Mouse (Mus musculus): ENCODE results near the gene Mypn. TPM values are rescaled to one million over a fixed set of nuclear protein-coding genes. Genes with fewer than 3 reads are reported as not detected.

Mypn gene
- polyA plus RNA-seq (2014; fragmentation: Nextera tagmentation; extraction: Ambion mirVana): 3.3 and 3.8 TPM in 2 replicates

DNA sequence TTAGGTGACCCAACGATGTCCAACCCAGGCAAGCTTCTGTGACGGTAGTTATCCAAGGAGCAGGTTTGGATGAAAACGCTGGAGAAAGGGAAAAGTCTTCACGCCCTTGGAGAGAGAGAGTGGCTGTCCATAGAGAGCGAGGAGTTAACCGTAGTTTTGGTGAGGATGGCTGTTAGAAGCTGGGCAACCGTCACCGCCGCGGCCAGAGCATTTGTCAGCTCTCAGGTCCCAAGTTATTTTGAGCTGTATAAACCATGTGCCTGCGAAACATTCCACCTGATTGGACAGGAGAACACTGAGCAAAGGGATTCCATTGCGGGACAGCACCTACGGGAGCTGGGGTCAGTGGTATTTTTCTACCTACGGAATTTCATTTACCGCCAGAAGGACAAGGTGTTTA, at the start of gene Mypn:
Mypn (minus strand) TSS at position 225 of the 400 bp plus-strand sequence.
- peak within 1 kb of the TSS; percentile 34 for H3K4me3 ChIP-seq (ENCODE audit: low read depth, low read length)
- peak within 1 kb of the TSS; percentile 28; the same call in 1 of the 2 replicates for H3K9ac ChIP-seq (ENCODE audit: low read depth, low read length)
- H3K36me3 ChIP-seq (ENCODE audit: control insufficient read depth, insufficient read depth, low read length): no peaks in the 10 kb centered on the region
- no peaks in the 10 kb centered on the region for H3K27me3 ChIP-seq (ENCODE audit: control insufficient read depth, insufficient read depth, low read length)
- peak within 1 kb of the TSS; percentile 54 for H3K4me2 ChIP-seq
- no peaks in the 10 kb centered on the region for H3K9me3 ChIP-seq (replicated peaks; ENCODE audit: control insufficient read depth, low read length)
- ATAC-seq (replicated peaks; ENCODE audit: insufficient number of reproducible peaks, low FRiP score, low TSS enrichment): no peak
- H3K27ac ChIP-seq (ENCODE audit: low read depth, low read length): peak within 1 kb of the TSS; percentile 73
- H3K4me1 ChIP-seq (ENCODE audit: control insufficient read depth, insufficient read depth, low read length): no peaks in the 10 kb centered on the region
- WGBS (ENCODE audit: insufficient replicate concordance): 54% methylated on average over 15 of the region's 15 CpGs

DNA sequence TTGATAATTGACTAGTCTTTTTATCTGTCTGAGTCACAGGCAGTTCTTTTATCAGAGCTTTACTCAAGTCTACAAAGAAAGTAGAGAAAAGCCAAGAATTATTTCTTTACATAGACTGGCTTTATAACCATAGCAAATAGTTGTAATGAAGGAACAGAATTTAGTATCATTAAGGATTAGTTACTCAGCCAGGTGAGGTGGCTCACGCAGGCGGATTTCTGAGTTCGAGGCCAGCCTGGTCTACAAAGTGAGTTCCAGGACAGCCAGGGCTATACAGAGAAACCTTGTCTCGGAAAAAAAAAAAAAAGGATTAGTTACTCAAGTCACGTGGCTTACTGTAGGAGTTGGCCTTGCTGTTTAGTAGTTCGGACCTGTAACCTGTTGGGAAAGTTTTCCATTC, 44.7 kb upstream of the Mypn start:
- Histone ChIP-seq H3K9me3 (replicated peaks; ENCODE audit: control insufficient read depth, low read length) (no peaks in the 10 kb centered on the region), H3K4me1 (ENCODE audit: control insufficient read depth, insufficient read depth, low read length) (no peaks in the 10 kb centered on the region), H3K36me3 (ENCODE audit: control insufficient read depth, insufficient read depth, low read length) (0 out of 2 replicates have a peak, but pooled peaks cover 3% of the 10 kb centered on the region), H3K4me3 (ENCODE audit: low read depth, low read length) (no peak overlapping the region), H3K4me2 (no peak overlapping the region), H3K9ac (ENCODE audit: low read depth, low read length) (no peak overlapping the region), H3K27ac (ENCODE audit: low read depth, low read length) (no peak overlapping the region), H3K27me3 (ENCODE audit: control insufficient read depth, insufficient read depth, low read length) (no peaks in the 10 kb centered on the region)
- ATAC-seq (replicated peaks; ENCODE audit: insufficient number of reproducible peaks, low FRiP score, low TSS enrichment): no peak
- 92% methylated on average over 6 of the region's 6 CpGs for WGBS (ENCODE audit: insufficient replicate concordance)

DNA sequence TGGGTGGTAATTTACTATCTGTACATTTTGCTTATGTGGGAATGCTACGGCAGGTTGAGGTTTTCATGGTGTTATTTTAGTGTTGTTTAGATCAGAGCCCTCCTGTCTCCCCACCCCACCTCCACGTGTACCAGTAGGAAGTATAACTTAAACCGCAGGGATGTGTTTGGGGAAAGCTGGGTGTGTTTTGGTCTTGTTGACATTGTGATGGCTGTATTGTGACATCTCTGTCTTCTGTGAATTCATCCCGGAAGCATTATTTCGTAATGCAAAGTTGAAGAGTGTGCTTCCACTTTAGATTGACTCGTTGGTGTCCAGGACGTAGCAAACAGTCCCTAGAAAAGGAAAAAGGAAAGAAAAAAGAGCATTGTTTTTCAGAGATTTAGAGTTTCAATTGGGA, 43.7 kb upstream of the Mypn start:
- H3K36me3 ChIP-seq (ENCODE audit: control insufficient read depth, insufficient read depth, low read length): 0 out of 2 replicates have a peak, but pooled peaks cover 3% of the 10 kb centered on the region
- H3K27ac ChIP-seq (ENCODE audit: low read depth, low read length): no peak overlapping the region
- no peak overlapping the region for H3K9ac ChIP-seq (ENCODE audit: low read depth, low read length)
- ATAC-seq (replicated peaks; ENCODE audit: insufficient number of reproducible peaks, low FRiP score, low TSS enrichment): no peak
- H3K4me1 ChIP-seq (ENCODE audit: control insufficient read depth, insufficient read depth, low read length): no peaks in the 10 kb centered on the region
- H3K27me3 ChIP-seq (ENCODE audit: control insufficient read depth, insufficient read depth, low read length): no peaks in the 10 kb centered on the region
- H3K4me3 ChIP-seq (ENCODE audit: low read depth, low read length): no peak overlapping the region
- H3K9me3 ChIP-seq (replicated peaks; ENCODE audit: control insufficient read depth, low read length): no peaks in the 10 kb centered on the region
- no peak overlapping the region for H3K4me2 ChIP-seq
- WGBS (ENCODE audit: insufficient replicate concordance): 83% methylated on average over 7 of the region's 7 CpGs

DNA sequence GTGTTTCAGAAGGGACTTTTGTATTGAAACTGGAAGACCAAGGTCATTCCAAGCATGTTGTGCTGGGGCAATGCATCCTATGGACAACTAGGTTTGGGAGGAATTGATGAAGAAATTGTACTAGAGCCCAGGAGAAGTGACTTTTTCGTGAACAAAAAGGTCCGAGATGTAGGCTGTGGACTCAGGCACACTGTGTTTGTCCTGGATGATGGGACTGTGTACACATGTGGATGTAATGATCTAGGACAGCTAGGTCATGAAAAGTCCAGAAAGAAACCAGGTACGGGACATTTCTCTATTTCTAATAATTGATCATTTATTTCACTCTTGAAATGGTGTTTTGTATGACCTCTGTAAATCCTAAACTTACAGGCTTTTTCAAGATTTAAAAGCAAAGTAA, 42.1 kb upstream of the Mypn start:
- H3K9me3 ChIP-seq (replicated peaks; ENCODE audit: control insufficient read depth, low read length): no peaks in the 10 kb centered on the region
- H3K27me3 ChIP-seq (ENCODE audit: control insufficient read depth, insufficient read depth, low read length): no peaks in the 10 kb centered on the region
- H3K36me3 ChIP-seq (ENCODE audit: control insufficient read depth, insufficient read depth, low read length): 0 out of 2 replicates have a peak, but pooled peaks cover 3% of the 10 kb centered on the region
- ATAC-seq (replicated peaks; ENCODE audit: insufficient number of reproducible peaks, low FRiP score, low TSS enrichment): no peak
- 88% methylated on average over 3 of the region's 3 CpGs for WGBS (ENCODE audit: insufficient replicate concordance)
- no peaks in the 10 kb centered on the region for H3K4me1 ChIP-seq (ENCODE audit: control insufficient read depth, insufficient read depth, low read length)
- no peak overlapping the region for H3K27ac ChIP-seq (ENCODE audit: low read depth, low read length)
- no peak overlapping the region for H3K9ac ChIP-seq (ENCODE audit: low read depth, low read length)
- H3K4me3 ChIP-seq (ENCODE audit: low read depth, low read length): no peak overlapping the region
- no peak overlapping the region; the same call in 1 of the 2 replicates for H3K4me2 ChIP-seq

DNA sequence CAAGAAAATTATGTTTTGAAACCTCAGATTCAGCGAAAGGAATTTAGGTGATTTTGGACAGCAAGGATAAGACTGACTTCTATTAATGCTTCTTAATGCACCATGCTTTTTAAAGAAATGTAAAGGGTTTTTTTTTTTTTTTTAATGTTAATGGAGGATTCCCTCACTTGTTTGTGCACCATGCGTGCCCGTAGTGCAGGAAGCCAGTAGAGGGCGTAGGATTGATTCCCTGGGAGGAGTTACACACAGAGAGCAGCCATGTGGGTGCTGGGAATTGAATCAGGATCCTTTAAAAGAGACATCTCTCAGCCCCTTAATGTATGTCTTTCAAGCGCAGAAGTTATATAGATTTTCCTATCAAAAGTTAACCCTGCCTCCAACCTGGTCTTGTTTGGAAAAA, 41.0 kb upstream of the Mypn start:
- peak overlapping the region; percentile 99 for H3K27ac ChIP-seq (ENCODE audit: low read depth, low read length)
- 16% methylated on average over 5 of the region's 5 CpGs for WGBS (ENCODE audit: insufficient replicate concordance)

DNA sequence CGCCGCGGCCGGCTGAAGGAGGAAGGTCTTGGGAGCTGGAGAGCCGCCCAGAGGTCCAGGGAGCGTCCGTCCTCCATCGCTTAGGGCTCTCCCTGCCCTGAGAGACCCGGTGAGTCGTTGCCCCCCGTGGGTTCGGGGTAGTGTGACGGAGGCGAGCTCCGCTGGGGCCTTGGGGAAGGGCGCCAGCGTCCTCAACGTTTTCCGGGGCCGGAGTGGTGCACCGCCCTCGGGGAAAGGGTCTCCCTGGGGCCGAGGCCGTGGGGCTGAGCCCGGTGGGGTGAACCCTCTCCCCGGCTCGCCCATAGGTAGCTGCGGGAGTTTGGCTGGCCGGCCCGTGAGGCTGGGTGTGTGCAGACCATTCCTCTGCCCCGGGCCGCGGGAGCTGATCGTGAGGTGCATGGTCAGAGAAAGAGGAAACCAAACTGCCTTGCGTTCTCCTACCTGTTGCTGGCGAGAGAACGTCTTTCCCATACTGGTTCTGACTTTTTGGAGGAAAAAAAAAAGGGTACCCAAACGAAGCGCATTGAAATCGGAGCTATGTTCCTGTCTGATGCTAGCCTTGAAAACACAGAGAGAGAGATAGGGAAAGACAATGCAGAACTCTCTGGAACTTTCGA, 40.4 kb upstream of the Mypn start:
- H3K9ac ChIP-seq (ENCODE audit: low read depth, low read length): peak overlapping the region; percentile 98
- WGBS (ENCODE audit: insufficient replicate concordance): under 1% methylated on average over 41 of the region's 41 CpGs
- peak; percentile 77 for ATAC-seq (replicated peaks; ENCODE audit: insufficient number of reproducible peaks, low FRiP score, low TSS enrichment)
- no peaks in the 10 kb centered on the region for H3K27me3 ChIP-seq (ENCODE audit: control insufficient read depth, insufficient read depth, low read length)
- 0 out of 2 replicates have a peak, but pooled peaks cover 3% of the 10 kb centered on the region for H3K36me3 ChIP-seq (ENCODE audit: control insufficient read depth, insufficient read depth, low read length)
- no peaks in the 10 kb centered on the region for H3K4me1 ChIP-seq (ENCODE audit: control insufficient read depth, insufficient read depth, low read length)
- H3K9me3 ChIP-seq (replicated peaks; ENCODE audit: control insufficient read depth, low read length): no peaks in the 10 kb centered on the region
- H3K4me2 ChIP-seq: peak overlapping the region; percentile 62
- H3K27ac ChIP-seq (ENCODE audit: low read depth, low read length): peak overlapping the region; percentile 99
- peak overlapping the region; percentile 88 for H3K4me3 ChIP-seq (ENCODE audit: low read depth, low read length)

More for the DNA sequence above, 41.0 kb upstream of the Mypn start:
- H3K9me3 ChIP-seq (replicated peaks; ENCODE audit: control insufficient read depth, low read length): no peaks in the 10 kb centered on the region
- H3K4me3 ChIP-seq (ENCODE audit: low read depth, low read length): peak overlapping the region; percentile 88
- H3K4me1 ChIP-seq (ENCODE audit: control insufficient read depth, insufficient read depth, low read length): no peaks in the 10 kb centered on the region
- peak overlapping the region; percentile 98 for H3K9ac ChIP-seq (ENCODE audit: low read depth, low read length)
- no peaks in the 10 kb centered on the region for H3K27me3 ChIP-seq (ENCODE audit: control insufficient read depth, insufficient read depth, low read length)
- 0 out of 2 replicates have a peak, but pooled peaks cover 3% of the 10 kb centered on the region for H3K36me3 ChIP-seq (ENCODE audit: control insufficient read depth, insufficient read depth, low read length)
- peak overlapping the region; percentile 62 for H3K4me2 ChIP-seq
- ATAC-seq (replicated peaks; ENCODE audit: insufficient number of reproducible peaks, low FRiP score, low TSS enrichment): no peak

DNA sequence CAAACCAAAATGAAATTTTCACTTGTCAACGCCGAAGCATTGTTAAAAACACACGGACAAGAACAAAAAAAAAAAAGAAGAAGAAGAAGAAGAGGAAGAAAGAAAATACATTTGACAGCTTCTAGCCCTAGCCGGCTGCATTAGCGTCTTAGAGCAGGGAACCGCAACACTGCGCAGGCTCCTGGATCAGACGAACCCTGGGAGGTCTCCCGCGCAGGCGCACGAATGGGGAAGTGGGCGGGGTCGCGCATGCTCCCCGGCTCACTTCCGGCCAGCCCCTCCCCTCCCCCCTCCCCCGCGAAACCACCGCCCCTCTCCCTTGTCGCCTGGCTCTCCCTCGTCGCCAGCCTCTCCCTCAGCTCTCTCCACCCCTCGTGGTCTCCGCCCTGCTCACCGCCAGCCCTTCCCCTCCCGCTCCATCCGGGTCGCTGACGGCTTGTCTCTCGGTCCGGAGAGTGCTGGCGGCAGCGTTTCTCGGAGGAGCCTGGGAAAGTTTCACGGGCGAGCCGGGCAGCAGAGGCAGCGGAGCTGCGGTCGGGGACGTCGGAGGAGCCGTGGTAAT, 39.8 kb upstream of the Mypn start, which contains the start of gene Herc4:
Herc4 (plus strand) TSS at position 318 of the 562 bp plus-strand sequence.
- H3K9ac ChIP-seq (ENCODE audit: low read depth, low read length): peak within 1 kb of the TSS; percentile 98
- H3K4me3 ChIP-seq (ENCODE audit: low read depth, low read length): peak within 1 kb of the TSS; percentile 88
- no peaks in the 10 kb centered on the region for H3K4me1 ChIP-seq (ENCODE audit: control insufficient read depth, insufficient read depth, low read length)
- H3K27me3 ChIP-seq (ENCODE audit: control insufficient read depth, insufficient read depth, low read length): no peaks in the 10 kb centered on the region
- H3K27ac ChIP-seq (ENCODE audit: low read depth, low read length): peak within 1 kb of the TSS; percentile 99
- H3K9me3 ChIP-seq (replicated peaks; ENCODE audit: control insufficient read depth, low read length): no peaks in the 10 kb centered on the region
- 1% methylated on average over 43 of the region's 44 CpGs for WGBS (ENCODE audit: insufficient replicate concordance)
- H3K4me2 ChIP-seq: peak within 1 kb of the TSS; percentile 72
- ATAC-seq (replicated peaks; ENCODE audit: insufficient number of reproducible peaks, low FRiP score, low TSS enrichment): peak; percentile 99
- 0 out of 2 replicates have a peak, but pooled peaks cover 3% of the 10 kb centered on the region for H3K36me3 ChIP-seq (ENCODE audit: control insufficient read depth, insufficient read depth, low read length)

DNA sequence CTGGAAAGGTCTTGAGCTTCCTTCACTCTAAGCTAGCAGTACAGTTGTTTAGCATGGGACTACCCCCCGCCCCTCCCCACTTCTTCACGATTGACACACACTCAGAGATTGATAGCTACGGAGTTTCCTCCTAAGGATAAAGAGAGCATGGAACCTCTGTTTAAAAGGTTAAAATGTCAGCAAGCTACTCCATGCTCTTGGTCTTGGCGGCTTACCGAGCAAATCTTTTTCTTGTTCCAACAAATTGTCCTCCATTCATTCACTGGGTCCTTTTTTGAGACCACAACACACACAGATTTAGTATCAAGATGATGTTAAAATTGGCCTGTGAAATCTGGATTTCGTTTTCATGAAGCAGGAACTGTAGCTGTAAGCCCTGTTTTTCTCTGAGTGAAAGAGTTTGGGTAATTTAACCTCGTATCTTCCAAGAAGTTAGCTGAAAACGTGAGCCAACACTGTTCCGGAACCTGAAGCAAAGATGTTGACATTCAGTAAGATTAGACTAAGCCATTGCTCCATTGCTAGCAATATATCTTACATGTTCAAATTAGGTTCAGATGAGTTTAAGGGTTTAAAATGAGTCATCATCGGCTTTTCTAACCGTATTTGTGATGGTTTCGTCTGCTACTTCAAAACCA, 39.2 kb upstream of the Mypn start:
- no peak for ATAC-seq (replicated peaks; ENCODE audit: insufficient number of reproducible peaks, low FRiP score, low TSS enrichment)
- H3K27ac ChIP-seq (ENCODE audit: low read depth, low read length): no peak overlapping the region
- WGBS (ENCODE audit: insufficient replicate concordance): 25% methylated on average over 12 of the region's 12 CpGs
- H3K4me3 ChIP-seq (ENCODE audit: low read depth, low read length): peak overlapping the region; percentile 88
- H3K27me3 ChIP-seq (ENCODE audit: control insufficient read depth, insufficient read depth, low read length): no peaks in the 10 kb centered on the region
- H3K4me1 ChIP-seq (ENCODE audit: control insufficient read depth, insufficient read depth, low read length): no peaks in the 10 kb centered on the region
- 0 out of 2 replicates have a peak, but pooled peaks cover 3% of the 10 kb centered on the region for H3K36me3 ChIP-seq (ENCODE audit: control insufficient read depth, insufficient read depth, low read length)
- H3K9ac ChIP-seq (ENCODE audit: low read depth, low read length): peak overlapping the region; percentile 46; the same call in 1 of the 2 replicates
- H3K4me2 ChIP-seq: peak overlapping the region; percentile 72
- no peaks in the 10 kb centered on the region for H3K9me3 ChIP-seq (replicated peaks; ENCODE audit: control insufficient read depth, low read length)

All from heart, embryonic 11.5 days (tissue).